Mouse (Mus musculus) heart, adult 2 months (tissue): ENCODE measurements at regions not wholly inside any gene's neighbourhood (a gene's known extent, or its start where the extent isn't known, plus 50 kb on each side); places are given as distances from the start of the nearest gene placed in this dataset.

Experiments
- DNase-seq, 2 experiments: peaks; one replicate each; pipeline ENCODE4 v3.0.0; 2021
- H3K27ac ChIP-seq: fragments of 200-600 bp; 2 replicates; pipeline ENCODE4 v1.8.1; 2022
- H3K27me3 ChIP-seq: fragments of 200-500 bp; 2 replicates; pipeline ENCODE4 v1.6.1; 2012; ENCODE audit warnings: mild to moderate bottlenecking, low read length, inconsistent platforms, mixed read lengths; ENCODE audit not compliant: control insufficient read depth, insufficient read depth
- H3K36me3 ChIP-seq: fragments of 200-500 bp; 2 replicates; pipeline ENCODE4 v1.6.1; 2012; ENCODE audit warnings: low read length, inconsistent platforms; ENCODE audit not compliant: control insufficient read depth, insufficient read depth
- H3K4me1 ChIP-seq: fragments of 200-500 bp; 2 replicates; pipeline ENCODE4 v1.6.1; 2011; ENCODE audit warnings: low read length; ENCODE audit not compliant: control insufficient read depth, insufficient read depth
- H3K4me3 ChIP-seq: fragments of 200-600 bp; 2 replicates; pipeline ENCODE4 v1.8.1; 2022
- H3K79me2 ChIP-seq: fragments of 200-500 bp; replicated peaks from 2 replicates; pipeline ENCODE4 v1.6.1; 2012; ENCODE audit warnings: mild to moderate bottlenecking, inconsistent platforms, low read length, moderate library complexity, mixed read lengths; ENCODE audit not compliant: control insufficient read depth, insufficient read depth
- H3K9ac ChIP-seq: fragments of 200-500 bp; 2 replicates; pipeline ENCODE4 v1.6.1; 2012; ENCODE audit warnings: low read depth, mild to moderate bottlenecking, control low read depth, inconsistent platforms, low read length, mixed read lengths
- CTCF ChIP-seq: fragments of 200-600 bp; IDR thresholded peaks from 2 replicates; pipeline ENCODE4 v1.8.1; 2022; ENCODE audit warnings: antibody characterized with exemption, mild to moderate bottlenecking, moderate library complexity
- EP300 ChIP-seq: fragments of 200-500 bp; IDR thresholded peaks from 2 replicates; pipeline ENCODE4 v1.6.1; 2011; ENCODE audit warnings: low read depth, low read length, control low read depth; ENCODE audit not compliant: insufficient read depth
- POLR2A ChIP-seq: fragments of 200-500 bp; IDR thresholded peaks from 2 replicates; pipeline ENCODE4 v1.6.1; 2011; ENCODE audit warnings: mild to moderate bottlenecking, low read depth, low read length, control low read depth; ENCODE audit not compliant: insufficient read depth
- WGBS: fragments of 180-500 bp; shearing (Covaris S2); methylation state at CpG from one replicate; pipeline ENCODE4 v1.1.7; 2018; 5-methylcytosine and 5-hydroxymethylcytosine counted together
- intact Hi-C: fragments of 180-260 bp; cut with DNase I; formaldehyde crosslinking; loops from one replicate; pipeline ENCODE4 v1.15.1; 2025

DNA sequence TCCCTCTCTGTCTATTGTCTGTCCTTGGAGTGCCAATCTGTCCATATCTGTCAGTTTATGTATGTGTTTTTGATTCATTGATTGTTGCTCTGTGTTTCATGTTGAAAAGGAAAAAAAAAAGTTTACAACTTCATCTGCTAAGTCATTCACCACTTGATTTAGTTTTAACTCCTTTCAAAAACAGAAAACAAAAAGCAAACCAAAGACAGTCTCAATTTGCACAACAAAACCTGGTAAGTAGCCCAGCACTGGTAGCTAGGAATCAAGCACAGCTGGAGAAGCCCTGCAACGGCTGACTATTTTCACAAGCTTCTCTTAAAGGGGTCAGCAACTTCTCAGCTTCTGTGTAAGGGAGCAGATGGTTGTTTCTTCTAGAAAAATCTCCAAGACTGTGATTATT, 72.9 kb upstream of the Adgrf1 start:
- Histone ChIP-seq H3K4me1 (no peaks in the 10 kb centered on the region), H3K79me2 (no peaks in the 10 kb centered on the region), H3K36me3 (no peaks in the 10 kb centered on the region), H3K9ac (no peak overlapping the region), H3K27me3 (no peaks in the 10 kb centered on the region), H3K4me3 (no peak overlapping the region), H3K27ac (no peak overlapping the region)
- no peak for TF ChIP-seq CTCF
- no peak for DNase-seq
- WGBS: 57% methylated on average over 1 of the region's 1 CpGs
- intact Hi-C loops: no loop called here

- no peak for DNase-seq
- Histone ChIP-seq H3K27ac (no peak overlapping the region), H3K79me2 (no peaks in the 10 kb centered on the region), H3K9ac (no peak overlapping the region), H3K4me1 (no peaks in the 10 kb centered on the region), H3K27me3 (no peaks in the 10 kb centered on the region), H3K4me3 (no peak overlapping the region), H3K36me3 (no peaks in the 10 kb centered on the region)
- WGBS: 52% methylated on average over 2 of the region's 2 CpGs
- intact Hi-C loops: no loop called here
- TF ChIP-seq POLR2A: no peak
Measured at GRCm38 (mm10) chr17:43200832-43201231, 69.3 kb upstream of the Adgrf1 start.

DNA sequence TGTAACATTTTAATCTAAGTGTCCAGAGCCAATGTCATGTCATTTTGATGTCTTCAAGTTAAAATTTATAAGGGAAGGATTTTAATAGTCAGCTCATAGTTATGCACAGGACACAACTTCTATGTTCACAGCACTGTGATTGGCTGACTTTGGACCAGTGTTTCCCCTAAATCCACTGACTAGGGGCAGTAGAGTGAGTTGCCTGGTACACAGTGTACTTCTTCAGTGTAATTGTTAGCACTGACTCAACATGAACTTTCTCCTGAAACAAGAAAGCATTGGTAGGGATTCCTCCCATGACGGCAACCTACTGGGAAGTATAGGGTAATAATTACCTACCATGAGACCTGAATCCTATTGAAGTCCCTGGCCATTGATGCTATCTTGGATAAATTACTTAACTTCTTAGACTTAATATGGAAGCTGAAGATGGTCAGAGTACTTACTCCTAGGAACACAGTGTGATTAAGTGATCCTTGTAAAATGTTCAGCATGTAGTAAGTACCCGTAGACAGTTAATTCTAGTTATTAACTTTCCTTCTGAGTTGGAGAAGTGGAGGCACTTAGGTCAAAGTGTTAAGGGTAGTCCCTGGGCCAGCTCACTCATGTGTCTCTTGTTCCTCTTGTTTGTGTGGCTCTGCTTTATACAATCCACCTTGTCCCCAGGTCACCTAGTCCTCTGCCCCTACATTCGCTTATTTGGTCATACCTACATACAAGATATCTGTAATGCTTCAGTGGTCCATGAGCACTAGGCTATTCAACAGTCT, 63.2 kb upstream of the Adgrf1 start:
- Histone ChIP-seq H3K36me3 (no peaks in the 10 kb centered on the region), H3K4me3 (no peak overlapping the region), H3K4me1 (no peaks in the 10 kb centered on the region), H3K27ac (no peak overlapping the region), H3K27me3 (no peaks in the 10 kb centered on the region), H3K9ac (no peak overlapping the region), H3K79me2 (no peaks in the 10 kb centered on the region)
- WGBS: 98% methylated on average over 3 of the region's 3 CpGs
- no peak for DNase-seq
- TF ChIP-seq CTCF (no peak), EP300 (no peak), POLR2A (no peak)
- intact Hi-C loops: no loop called here

- H3K36me3 ChIP-seq: no peaks in the 10 kb centered on the region
- H3K4me3 ChIP-seq: no peak overlapping the region
- H3K79me2 ChIP-seq: no peaks in the 10 kb centered on the region
- 86% methylated on average over 1 of the region's 1 CpGs for WGBS
- no peak for TF ChIP-seq POLR2A
- no peak for TF ChIP-seq EP300
- no peak for TF ChIP-seq CTCF
- H3K27ac ChIP-seq: no peak overlapping the region
- no peak for DNase-seq
- H3K9ac ChIP-seq: no peak overlapping the region
- H3K27me3 ChIP-seq: no peaks in the 10 kb centered on the region
- intact Hi-C loops: no loop called here
- no peaks in the 10 kb centered on the region for H3K4me1 ChIP-seq
Measured at GRCm38 (mm10) chr17:43209727-43210126, 60.4 kb upstream of the Adgrf1 start.

DNA sequence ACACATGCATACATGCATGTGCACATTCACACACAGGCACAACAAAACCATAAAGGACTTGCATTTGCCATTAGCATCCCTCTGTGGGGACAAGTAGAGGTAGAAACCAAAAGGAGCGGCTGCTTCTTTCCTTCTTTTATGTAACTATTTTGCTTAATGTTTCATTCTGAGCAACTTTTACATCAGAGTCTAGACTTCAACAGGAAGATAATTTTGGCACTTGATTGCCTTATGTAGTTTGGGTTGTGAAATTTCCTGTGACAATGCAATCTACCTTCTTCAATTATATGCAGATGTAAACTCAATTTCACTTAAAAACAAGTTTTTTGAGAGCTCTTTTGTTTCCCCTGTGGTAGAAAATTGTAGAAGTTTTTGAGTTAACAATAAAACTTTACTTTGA, 56.1 kb upstream of the Adgrf1 start:
- 81% methylated on average over 1 of the region's 1 CpGs for WGBS
- TF ChIP-seq POLR2A: no peak
- no peak for TF ChIP-seq EP300
- TF ChIP-seq CTCF: no peak
- H3K4me1 ChIP-seq: no peaks in the 10 kb centered on the region
- no peak for DNase-seq
- no peaks in the 10 kb centered on the region for H3K27me3 ChIP-seq
- intact Hi-C loops: no loop called here
- H3K79me2 ChIP-seq: no peaks in the 10 kb centered on the region
- H3K27ac ChIP-seq: no peak overlapping the region
- no peak overlapping the region for H3K9ac ChIP-seq
- no peak overlapping the region for H3K4me3 ChIP-seq
- no peaks in the 10 kb centered on the region for H3K36me3 ChIP-seq

DNA sequence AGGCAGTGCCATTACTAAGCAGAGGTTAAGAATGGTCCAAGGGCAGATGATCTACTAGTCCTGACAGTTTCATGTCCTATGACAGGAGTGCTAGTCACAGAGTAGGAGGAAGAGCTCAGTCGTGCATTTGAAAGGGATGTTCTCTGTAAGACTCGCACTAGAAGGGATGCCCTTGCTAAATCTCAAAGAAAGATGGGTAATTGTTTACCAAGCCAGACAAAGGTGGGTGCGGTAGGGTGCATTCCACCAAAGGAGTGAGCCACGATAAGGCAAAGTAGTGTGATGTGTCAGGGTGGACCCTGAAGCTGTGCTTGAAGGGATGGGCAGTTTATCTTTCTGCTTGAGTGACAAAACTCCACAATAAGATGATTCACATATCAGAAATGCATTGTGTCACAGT, 50.5 kb upstream of the Adgrf1 start:
- Histone ChIP-seq H3K9ac (no peak overlapping the region), H3K27me3 (no peaks in the 10 kb centered on the region), H3K4me1 (no peaks in the 10 kb centered on the region), H3K79me2 (no peaks in the 10 kb centered on the region), H3K36me3 (no peaks in the 10 kb centered on the region), H3K4me3 (no peak overlapping the region), H3K27ac (peak overlapping the region; percentile 45; the same call in 1 of the 2 replicates)
- intact Hi-C loops: loop anchor here (5.0 kb wide), 1 partner anchor 57 kb away; no protein-coding TSS in a partner anchor
- no peak for DNase-seq
- 73% methylated on average over 4 of the region's 4 CpGs for WGBS
- no peak for TF ChIP-seq EP300
- no peak for TF ChIP-seq POLR2A
- no peak for TF ChIP-seq CTCF
